Mouse (Mus musculus): ENCODE measurements around the gene Gm12216. TPM values are rescaled to one million over a fixed set of nuclear protein-coding genes. Genes with fewer than 3 reads are reported as not detected.
A peak's percentile ranks its signal among the peaks of the same experiment; 100 is the strongest.

Gene Gm12216
- polyA plus RNA-seq, 1 experiment from 2014 or later, result 0.19 TPM

DNA sequence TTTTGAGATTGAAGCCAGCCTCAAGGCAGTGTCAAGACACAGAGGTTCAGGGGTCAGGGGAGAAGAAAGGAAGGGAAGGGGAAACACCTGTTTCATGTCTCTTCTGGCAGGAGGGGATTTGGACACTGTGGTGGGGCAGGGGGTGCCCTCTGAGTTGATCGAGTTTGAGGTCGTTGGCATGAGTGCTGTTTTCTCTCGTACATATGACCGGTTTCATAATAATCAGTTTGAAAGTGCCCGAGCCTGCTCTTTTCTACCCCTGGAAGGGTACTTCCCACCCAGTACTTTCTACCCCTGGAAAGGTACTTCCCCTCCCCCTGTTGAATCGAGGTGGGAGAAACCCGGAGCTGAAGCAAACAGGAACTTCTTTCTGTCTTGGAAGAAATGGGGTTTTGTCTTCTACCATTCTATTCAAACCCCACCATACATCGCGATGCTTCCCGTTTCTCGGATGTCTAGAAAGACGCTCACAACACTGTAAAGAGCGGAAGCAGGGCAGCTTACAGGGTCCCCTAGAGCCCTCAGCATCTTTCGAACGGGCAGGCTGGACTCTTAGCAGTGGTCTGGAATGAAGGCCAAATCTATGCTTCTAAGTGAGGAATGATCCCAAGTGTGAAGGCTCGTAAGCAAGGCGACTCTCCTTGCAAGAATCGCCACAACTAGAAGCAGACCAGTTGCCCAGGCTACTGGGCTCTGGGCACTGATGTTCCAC is 123.9 kb downstream of the Gm12216 start:
- Histone ChIP-seq H3K4me3 (no peak overlapping the region), H3K4me2 (peak overlapping the region; percentile 59; the same call in 1 of the 2 replicates), H3K36me3 (no peaks in the 10 kb centered on the region), H3K4me1 (replicated peaks) (no peaks in the 10 kb centered on the region), H3K27ac (ENCODE audit: poor library complexity, severe bottlenecking) (no peak overlapping the region), H3K27me3 (replicated peaks) (no peaks in the 10 kb centered on the region), H3K9ac (no peak overlapping the region), H3K9me3 (replicated peaks) (no peaks in the 10 kb centered on the region)
- ATAC-seq (ENCODE audit: insufficient number of reproducible peaks, low FRiP score), result no peak
- WGBS, result 74% methylated on average over 18 of the region's 18 CpGs

- H3K9me3 ChIP-seq (replicated peaks), result no peaks in the 10 kb centered on the region
- no peak overlapping the region for H3K9ac ChIP-seq
- WGBS, result 75% methylated on average over 2 of the region's 2 CpGs
Measured at GRCm38 (mm10) chr11:53734431-53734830, 124.6 kb downstream of the Gm12216 start.

GRCm38 (mm10) chr11:53733824-53734223 is 125.2 kb downstream of the Gm12216 start:
- ATAC-seq (ENCODE audit: insufficient number of reproducible peaks, low FRiP score), result no peak

More at GRCm38 (mm10) chr11:53734431-53734830, 124.6 kb downstream of the Gm12216 start:
- ATAC-seq (ENCODE audit: insufficient number of reproducible peaks, low FRiP score), result no peak
- Histone ChIP-seq H3K4me1 (replicated peaks) (no peaks in the 10 kb centered on the region), H3K4me2 (no peak overlapping the region), H3K4me3 (no peak overlapping the region), H3K36me3 (no peaks in the 10 kb centered on the region), H3K27me3 (replicated peaks) (no peaks in the 10 kb centered on the region), H3K27ac (ENCODE audit: poor library complexity, severe bottlenecking) (no peak overlapping the region)

More at GRCm38 (mm10) chr11:53733824-53734223, 125.2 kb downstream of the Gm12216 start:
- no peaks in the 10 kb centered on the region for H3K4me1 ChIP-seq (replicated peaks)
- no peak overlapping the region for H3K27ac ChIP-seq (ENCODE audit: poor library complexity, severe bottlenecking)
- H3K4me2 ChIP-seq, result no peak overlapping the region
- H3K27me3 ChIP-seq (replicated peaks), result no peaks in the 10 kb centered on the region
- WGBS, result 79% methylated on average over 7 of the region's 7 CpGs
- no peak overlapping the region for H3K9ac ChIP-seq
- H3K9me3 ChIP-seq (replicated peaks), result no peaks in the 10 kb centered on the region
- no peak overlapping the region for H3K4me3 ChIP-seq
- H3K36me3 ChIP-seq, result no peaks in the 10 kb centered on the region

Small RNAs within 50 kb of the gene (microRNA-seq; reads per million reads assigned to microRNA genes)
- not detected for gene Mir7671

Other genes starting within 250 kb of the Gm12216 start
- gene Il4, start 240.6 kb downstream of the Gm12216 start, polyA plus RNA-seq (2016; fragmentation: Nextera tagmentation; extraction: Ambion mirVana), result 0.83 TPM in 1 of 2 replicates, not detected in the other
- not detected in 2 replicates for gene Il13, start 224.6 kb downstream of the Gm12216 start, polyA plus RNA-seq (2016; fragmentation: Nextera tagmentation; extraction: Ambion mirVana)
- 24.0 and 25.6 TPM in 2 replicates for gene Rad50, start 151.9 kb downstream of the Gm12216 start, polyA plus RNA-seq (2016; fragmentation: Nextera tagmentation; extraction: Ambion mirVana)
- not detected in 2 replicates for gene Il5, start 138.5 kb downstream of the Gm12216 start, polyA plus RNA-seq (2016; fragmentation: Nextera tagmentation; extraction: Ambion mirVana)
- gene Irf1, start 89.2 kb downstream of the Gm12216 start, polyA plus RNA-seq (2016; fragmentation: Nextera tagmentation; extraction: Ambion mirVana), result 9.8 and 11.3 TPM in 2 replicates
- gene Gm17334, start 86.1 kb downstream of the Gm12216 start, polyA plus RNA-seq (2016; fragmentation: Nextera tagmentation; extraction: Ambion mirVana), result 0.22 TPM in 1 of 2 replicates, not detected in the other
- gene Slc22a5, start 32.4 kb upstream of the Gm12216 start, polyA plus RNA-seq (2016; fragmentation: Nextera tagmentation; extraction: Ambion mirVana), result 8.9 and 9.6 TPM in 2 replicates
- gene Slc22a21, start 121.1 kb upstream of the Gm12216 start, polyA plus RNA-seq (2016; fragmentation: Nextera tagmentation; extraction: Ambion mirVana), result 2.6 and 3.2 TPM in 2 replicates
- 4.0 and 4.3 TPM in 2 replicates for gene Slc22a4, start 168.8 kb upstream of the Gm12216 start, polyA plus RNA-seq (2016; fragmentation: Nextera tagmentation; extraction: Ambion mirVana)
- gene Pdlim4, start 209.8 kb upstream of the Gm12216 start, polyA plus RNA-seq (2016; fragmentation: Nextera tagmentation; extraction: Ambion mirVana), result 7.1 and 7.3 TPM in 2 replicates
- 56.5 and 62.1 TPM in 2 replicates for gene P4ha2, start 240.8 kb upstream of the Gm12216 start, polyA plus RNA-seq (2016; fragmentation: Nextera tagmentation; extraction: Ambion mirVana)